Mouse (Mus musculus): ENCODE measurements around the gene Ccdc14. TPM values are rescaled to one million over a fixed set of nuclear protein-coding genes. Genes with fewer than 3 reads are reported as not detected.
"Not testable (repeated sequence)": the region's sequence is repeated elsewhere in the genome, so short reads cannot be mapped to it uniquely, and the experiment has no call there.

Gene Ccdc14
- polyA plus RNA-seq (2016; fragmentation: Nextera tagmentation; extraction: Ambion mirVana) = 8.6 and 10.1 TPM in 2 replicates

DNA sequence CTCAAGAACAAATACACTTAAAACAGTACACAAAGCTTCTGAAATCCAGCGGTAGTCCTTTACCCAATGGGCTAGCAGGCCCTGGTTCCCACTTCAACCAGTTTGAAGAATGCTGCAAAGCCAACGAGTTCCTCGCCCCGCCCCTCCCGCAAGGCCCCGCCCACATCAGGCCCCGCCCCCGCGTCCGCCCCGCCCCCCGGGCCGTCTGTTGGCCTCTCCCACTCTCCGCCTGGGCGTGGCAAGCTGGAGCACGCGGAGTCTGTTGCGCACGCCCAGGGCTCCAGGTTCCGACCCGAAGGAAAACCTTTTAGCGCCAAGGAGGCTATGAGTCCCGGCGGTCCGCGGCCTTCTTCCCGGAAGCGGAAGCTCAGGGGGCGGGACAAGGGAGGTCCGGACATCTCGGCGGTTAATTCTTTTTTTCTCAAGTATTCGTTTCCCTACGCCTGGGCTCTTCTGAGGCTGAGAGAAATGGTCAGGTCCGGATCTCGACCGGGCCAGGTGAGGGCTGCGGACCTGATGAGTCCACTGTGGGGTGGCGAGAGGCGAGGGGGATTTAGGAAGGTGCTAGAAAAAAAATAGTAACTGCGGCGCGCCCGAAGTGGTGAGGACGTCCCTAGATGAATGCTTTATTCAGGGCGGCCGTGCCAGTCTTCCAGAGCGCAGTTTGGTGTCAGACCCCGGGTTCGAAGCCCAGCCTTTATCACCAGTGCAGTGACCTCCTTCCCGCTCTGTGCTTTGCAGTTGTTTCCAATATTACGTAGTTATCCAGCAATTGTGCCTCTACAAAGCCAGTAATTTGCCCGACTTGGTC is at the start of gene Ccdc14:
Gene Ccdc14 (plus strand): TSS at position 283 of the 811 bp plus-strand sequence.
- peak within 1 kb of the TSS; percentile 63 for H3K4me3 ChIP-seq (replicated peaks)
- no peaks in the 10 kb centered on the region for H3K36me3 ChIP-seq
- ATAC-seq (ENCODE audit: insufficient number of reproducible peaks, insufficient read depth, low FRiP score, low TSS enrichment, low read depth) = peak; percentile 77
- peaks cover 8% of the 10 kb centered on the region; the same call in 1 of the 2 replicates for H3K27me3 ChIP-seq
- peaks cover 5% of the 10 kb centered on the region for H3K4me1 ChIP-seq (replicated peaks)
- H3K9me3 ChIP-seq = no peaks in the 10 kb centered on the region
- H3K9ac ChIP-seq (replicated peaks) = peak within 1 kb of the TSS; percentile 69
- WGBS = under 1% methylated on average over 53 of the region's 53 CpGs
- peak within 1 kb of the TSS; percentile 86 for H3K27ac ChIP-seq
- peak within 1 kb of the TSS; percentile 71 for H3K4me2 ChIP-seq

GRCm38 (mm10) chr16:34643511-34644259 is 46.7 kb upstream of the Ccdc14 start:
- ATAC-seq (ENCODE audit: insufficient number of reproducible peaks, insufficient read depth, low FRiP score, low TSS enrichment, low read depth) = no peak
- Histone ChIP-seq H3K27ac (no peak overlapping the region), H3K36me3 (no peaks in the 10 kb centered on the region), H3K4me3 (replicated peaks) (no peak overlapping the region), H3K4me1 (replicated peaks) (no peaks in the 10 kb centered on the region), H3K9me3 (no peaks in the 10 kb centered on the region), H3K4me2 (no peak overlapping the region), H3K9ac (replicated peaks) (no peak overlapping the region), H3K27me3 (peaks cover 2% of the 10 kb centered on the region; the same call in 1 of the 2 replicates)
- 70% methylated on average over 8 of the region's 8 CpGs for WGBS

DNA sequence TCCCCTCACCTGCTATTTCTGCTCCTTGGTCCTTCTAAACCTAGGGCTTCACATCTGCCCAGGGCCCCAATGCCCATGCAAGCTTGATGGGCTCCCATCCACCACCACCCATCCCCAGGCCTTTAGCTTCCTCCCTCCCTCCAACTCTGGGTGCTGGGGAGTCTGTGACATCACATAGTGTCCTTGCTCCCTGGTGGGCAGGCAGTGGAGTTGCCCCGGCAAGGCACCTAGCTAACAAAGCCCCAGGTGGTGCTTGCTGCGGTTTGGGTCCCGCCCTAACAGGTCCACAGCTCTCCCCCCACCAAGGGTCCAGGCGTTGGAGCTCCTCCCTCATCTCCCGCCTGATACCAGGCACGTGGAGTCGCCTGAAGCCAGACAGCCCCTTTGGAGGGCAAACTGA is 40.8 kb upstream of the Ccdc14 start, which contains the start of gene Ropn1:
Gene Ropn1 (plus strand): TSS at position 301 of the 400 bp plus-strand sequence.
- no peak for ATAC-seq (ENCODE audit: insufficient number of reproducible peaks, insufficient read depth, low FRiP score, low TSS enrichment, low read depth)
- no peaks in the 10 kb centered on the region for H3K4me1 ChIP-seq (replicated peaks)
- no peak within 1 kb of the TSS for H3K4me2 ChIP-seq
- H3K4me3 ChIP-seq (replicated peaks) = no peak within 1 kb of the TSS
- H3K9ac ChIP-seq (replicated peaks) = no peak within 1 kb of the TSS
- no peak within 1 kb of the TSS for H3K27ac ChIP-seq
- WGBS = 55% methylated on average over 7 of the region's 7 CpGs
- peaks cover 15% of the 10 kb centered on the region for H3K27me3 ChIP-seq
- no peaks in the 10 kb centered on the region for H3K36me3 ChIP-seq
- no peaks in the 10 kb centered on the region for H3K9me3 ChIP-seq

GRCm38 (mm10) chr16:34653023-34653422 is 37.4 kb upstream of the Ccdc14 start:
- Histone ChIP-seq H3K4me1 (replicated peaks) (peaks cover 1% of the 10 kb centered on the region; the same call in 1 of the 2 replicates), H3K27me3 (peaks cover 21% of the 10 kb centered on the region), H3K4me3 (replicated peaks) (no peak overlapping the region), H3K9ac (replicated peaks) (no peak overlapping the region), H3K4me2 (no peak overlapping the region), H3K27ac (no peak overlapping the region), H3K9me3 (no peaks in the 10 kb centered on the region), H3K36me3 (no peaks in the 10 kb centered on the region)
- 83% methylated on average over 5 of the region's 5 CpGs for WGBS
- no peak for ATAC-seq (ENCODE audit: insufficient number of reproducible peaks, insufficient read depth, low FRiP score, low TSS enrichment, low read depth)

GRCm38 (mm10) chr16:34657566-34657965 is 32.9 kb upstream of the Ccdc14 start:
- not testable (repeated sequence) for H3K36me3 ChIP-seq; H3K9ac ChIP-seq (replicated peaks)
- H3K4me3 ChIP-seq (replicated peaks) = peak overlapping the region; percentile 30

DNA sequence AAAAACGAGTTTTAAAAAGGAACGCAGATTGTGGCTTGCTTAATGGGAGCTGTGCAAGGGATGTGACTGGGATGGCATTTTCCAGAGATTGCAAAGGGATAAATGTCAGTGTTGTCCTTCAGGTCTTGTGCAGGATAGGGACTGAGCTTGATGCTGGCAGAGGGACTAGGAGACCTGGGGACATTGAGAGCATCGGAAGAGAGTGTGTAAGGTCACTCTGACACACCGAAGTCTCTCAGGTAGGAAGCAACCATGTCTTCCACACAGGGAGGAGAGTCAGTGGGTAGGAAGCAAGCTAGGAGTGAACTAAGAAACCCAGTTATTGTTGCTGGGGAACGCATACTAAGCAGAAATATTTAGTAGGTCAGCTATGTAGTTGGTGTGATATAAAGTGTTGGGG is 32.4 kb upstream of the Ccdc14 start:
- peak overlapping the region; percentile 30 for H3K4me3 ChIP-seq (replicated peaks)
- H3K27ac ChIP-seq = no peak overlapping the region
- H3K27me3 ChIP-seq = peaks cover 31% of the 10 kb centered on the region
- ATAC-seq (ENCODE audit: insufficient number of reproducible peaks, insufficient read depth, low FRiP score, low TSS enrichment, low read depth) = peak; percentile 26; the same call in 1 of the 2 replicates
- H3K4me1 ChIP-seq (replicated peaks) = peaks cover 14% of the 10 kb centered on the region; the same call in 1 of the 2 replicates
- H3K36me3 ChIP-seq = no peaks in the 10 kb centered on the region
- peak overlapping the region; percentile 56 for H3K4me2 ChIP-seq
- H3K9ac ChIP-seq (replicated peaks) = no peak overlapping the region
- no peaks in the 10 kb centered on the region for H3K9me3 ChIP-seq
- 30% methylated on average over 5 of the region's 5 CpGs for WGBS

More at GRCm38 (mm10) chr16:34657566-34657965, 32.9 kb upstream of the Ccdc14 start:
- ATAC-seq (ENCODE audit: insufficient number of reproducible peaks, insufficient read depth, low FRiP score, low TSS enrichment, low read depth); H3K27ac ChIP-seq; H3K9me3 ChIP-seq: not testable (repeated sequence)
- Histone ChIP-seq H3K4me1 (replicated peaks) (peaks cover 14% of the 10 kb centered on the region; the same call in 1 of the 2 replicates), H3K4me2 (peak overlapping the region; percentile 56), H3K27me3 (peaks cover 27% of the 10 kb centered on the region)
- 4% methylated on average over 16 of the region's 16 CpGs for WGBS

DNA sequence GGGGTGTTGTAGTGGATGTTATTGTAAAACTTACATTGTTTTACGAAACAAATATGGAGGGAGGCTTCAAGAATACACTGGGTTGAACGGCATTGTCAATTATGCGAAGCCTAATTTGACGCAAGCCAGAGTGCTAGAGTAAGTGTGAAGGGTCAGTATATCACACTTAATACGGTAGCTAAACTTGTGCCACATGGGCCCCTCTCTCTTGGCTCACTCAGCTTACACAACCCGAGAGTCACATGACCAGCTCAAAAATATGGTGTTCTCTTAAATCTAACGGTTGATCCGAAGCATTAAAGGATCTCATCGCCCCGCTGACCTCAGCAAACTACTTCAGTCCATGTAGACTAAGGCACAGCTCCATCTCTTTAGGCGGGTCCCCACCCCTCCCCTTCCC is 32.0 kb upstream of the Ccdc14 start:
- H3K4me3 ChIP-seq (replicated peaks) = peak overlapping the region; percentile 30
- peaks cover 35% of the 10 kb centered on the region for H3K27me3 ChIP-seq
- WGBS = 29% methylated on average over 11 of the region's 11 CpGs
- no peak overlapping the region for H3K9ac ChIP-seq (replicated peaks)
- H3K4me1 ChIP-seq (replicated peaks) = peaks cover 14% of the 10 kb centered on the region; the same call in 1 of the 2 replicates
- H3K27ac ChIP-seq = no peak overlapping the region
- peak; percentile 42; the same call in 1 of the 2 replicates for ATAC-seq (ENCODE audit: insufficient number of reproducible peaks, insufficient read depth, low FRiP score, low TSS enrichment, low read depth)
- H3K4me2 ChIP-seq = peak overlapping the region; percentile 56
- no peaks in the 10 kb centered on the region for H3K9me3 ChIP-seq
- no peaks in the 10 kb centered on the region for H3K36me3 ChIP-seq

DNA sequence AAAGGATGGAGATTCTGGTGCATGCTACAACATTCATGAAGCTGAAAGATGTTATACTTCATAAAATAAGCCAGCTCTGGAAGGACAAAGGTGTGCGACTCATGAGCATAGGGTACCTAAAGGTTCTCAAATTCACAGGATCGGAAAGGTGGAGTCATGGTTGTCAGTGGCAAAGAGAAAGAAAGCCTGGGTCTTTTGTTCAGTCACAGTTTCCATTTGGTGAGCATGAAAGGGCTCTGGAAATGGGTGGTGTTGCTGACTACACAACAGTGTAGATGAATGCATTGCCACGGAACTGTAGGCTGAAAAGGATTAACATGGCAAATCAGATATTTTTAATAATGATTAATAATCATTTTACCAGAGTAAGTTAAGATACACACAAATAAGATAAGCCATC is 25.9 kb upstream of the Ccdc14 start:
- Histone ChIP-seq H3K27ac (no peak overlapping the region), H3K4me1 (replicated peaks) (peaks cover 10% of the 10 kb centered on the region; the same call in 1 of the 2 replicates), H3K27me3 (peaks cover 67% of the 10 kb centered on the region), H3K36me3 (no peaks in the 10 kb centered on the region), H3K4me3 (replicated peaks) (no peak overlapping the region), H3K4me2 (no peak overlapping the region), H3K9me3 (no peaks in the 10 kb centered on the region), H3K9ac (replicated peaks) (no peak overlapping the region)
- 83% methylated on average over 3 of the region's 3 CpGs for WGBS
- ATAC-seq (ENCODE audit: insufficient number of reproducible peaks, insufficient read depth, low FRiP score, low TSS enrichment, low read depth) = no peak

GRCm38 (mm10) chr16:34667031-34667726 is 23.2 kb upstream of the Ccdc14 start:
- 11% methylated on average over 20 of the region's 20 CpGs for WGBS
- Histone ChIP-seq H3K27ac (no peak overlapping the region), H3K36me3 (no peaks in the 10 kb centered on the region), H3K9me3 (no peaks in the 10 kb centered on the region), H3K4me2 (peak overlapping the region; percentile 38), H3K4me3 (replicated peaks) (no peak overlapping the region), H3K9ac (replicated peaks) (no peak overlapping the region), H3K4me1 (replicated peaks) (peaks cover 12% of the 10 kb centered on the region; the same call in 1 of the 2 replicates), H3K27me3 (peaks cover 80% of the 10 kb centered on the region)
- ATAC-seq (ENCODE audit: insufficient number of reproducible peaks, insufficient read depth, low FRiP score, low TSS enrichment, low read depth) = peak; percentile 63; the same call in 1 of the 2 replicates

GRCm38 (mm10) chr16:34668341-34668740 is 22.1 kb upstream of the Ccdc14 start:
- 73% methylated on average over 9 of the region's 9 CpGs for WGBS
- no peak for ATAC-seq (ENCODE audit: insufficient number of reproducible peaks, insufficient read depth, low FRiP score, low TSS enrichment, low read depth)
- H3K4me1 ChIP-seq (replicated peaks) = peaks cover 12% of the 10 kb centered on the region; the same call in 1 of the 2 replicates
- H3K4me3 ChIP-seq (replicated peaks) = no peak overlapping the region
- H3K27ac ChIP-seq = no peak overlapping the region
- H3K9me3 ChIP-seq = no peaks in the 10 kb centered on the region
- no peaks in the 10 kb centered on the region for H3K36me3 ChIP-seq
- H3K27me3 ChIP-seq = peaks cover 77% of the 10 kb centered on the region
- H3K9ac ChIP-seq (replicated peaks) = no peak overlapping the region
- no peak overlapping the region for H3K4me2 ChIP-seq
